Mouse (Mus musculus) brain, embryonic 14.5 days (tissue): Measurements from ENCODE around the gene Slc25a21. TPM values are rescaled to one million over a fixed set of nuclear protein-coding genes. Genes with fewer than 3 reads are reported as not detected.

Experiments
- DNase-seq: peaks from one replicate; pipeline ENCODE4 v3.0.0-alpha.2; 2011; ENCODE audit warnings: low read depth
- CTCF ChIP-seq: fragments of 200-500 bp; IDR thresholded peaks from 2 replicates; pipeline ENCODE4 v1.5.1; 2012; ENCODE audit warnings: inconsistent platforms, mild to moderate bottlenecking, moderate library complexity, borderline replicate concordance; ENCODE audit not compliant: insufficient read depth, insufficient read length; ENCODE audit errors: extremely low read depth
- POLR2A ChIP-seq: fragments of 200-500 bp; IDR thresholded peaks from 2 replicates; pipeline ENCODE4 v1.6.1; 2012; ENCODE audit warnings: mild to moderate bottlenecking, inconsistent platforms, borderline replicate concordance; ENCODE audit not compliant: poor library complexity, insufficient read depth, insufficient read length, severe bottlenecking; ENCODE audit errors: extremely low read depth
- polyA plus RNA-seq: library from polyadenylated mRNA; depleted of rRNA; stranded (reverse); fragments of >200 nt; gene quantifications from 2 replicates; pipeline ENCODE4 v1.2.3, GENCODE M21; 2012; rRNA removed

The Slc25a21 gene
- polyA plus RNA-seq, 1 experiment: not detected

DNA sequence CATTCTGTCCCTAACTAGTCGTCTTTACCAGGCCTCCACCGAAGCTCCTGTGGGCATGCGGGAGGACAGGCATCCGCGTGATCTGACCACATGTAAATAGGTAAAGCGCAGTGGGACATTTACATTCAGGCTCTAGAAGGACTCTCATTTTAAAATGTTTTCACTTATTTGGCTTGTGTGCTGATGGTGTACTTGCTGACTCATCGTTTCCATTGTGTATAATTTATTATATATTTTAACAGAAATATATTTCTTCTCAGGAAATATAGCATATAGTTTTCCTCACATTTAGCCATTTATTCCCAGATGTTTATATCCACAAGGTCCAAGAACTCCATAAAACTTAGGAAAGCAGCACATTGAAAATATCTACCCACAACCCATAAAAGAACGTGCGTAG lies 526.5 kb downstream of the Slc25a21 start:
- no peak for DNase-seq
- TF ChIP-seq POLR2A: no peak
- TF ChIP-seq CTCF: no peak

DNA sequence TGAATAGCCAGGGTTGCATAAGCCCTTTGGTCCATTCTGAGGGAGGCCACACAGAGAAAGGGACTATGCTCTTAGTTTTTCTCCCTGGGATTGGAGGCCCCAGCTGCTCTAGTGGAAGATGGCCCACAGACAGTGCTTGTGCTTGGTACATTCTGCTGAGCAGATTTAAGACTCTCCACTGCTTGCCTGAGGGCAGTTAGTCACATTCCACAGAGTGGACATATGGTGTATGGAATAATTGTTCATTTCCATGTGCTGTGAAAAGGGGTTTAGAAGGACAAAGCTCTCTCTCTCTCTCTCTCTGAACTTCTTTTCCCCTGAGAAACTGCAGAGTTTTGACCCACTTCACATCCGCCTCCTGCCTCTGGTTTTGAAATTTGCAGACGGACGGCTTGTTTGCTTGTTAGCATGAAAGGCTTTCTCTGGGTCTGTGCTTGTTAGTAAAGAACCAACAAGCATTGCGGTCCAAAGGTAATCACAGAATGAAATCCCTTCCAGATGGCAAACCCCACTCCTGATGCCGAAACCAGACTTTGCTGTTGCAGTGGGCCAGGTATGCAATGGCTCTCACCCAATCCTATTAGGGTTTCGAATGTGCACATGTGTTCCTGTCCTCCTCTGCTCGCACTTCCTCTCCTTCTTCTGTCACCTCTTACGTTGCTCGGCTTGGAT lies 527.7 kb downstream of the Slc25a21 start:
- no peak for TF ChIP-seq POLR2A
- TF ChIP-seq CTCF: no peak
- peak; percentile 6 for DNase-seq

Other genes starting within 250 kb of the Slc25a21 start
- gene Prps1l3, start 32.9 kb upstream of the Slc25a21 start, polyA plus RNA-seq: 20.8 and 21.6 TPM in 2 replicates
- 2.9 TPM in 2 replicates for gene Mipol1, start 33.0 kb upstream of the Slc25a21 start, polyA plus RNA-seq